Mouse (Mus musculus) cortical plate, adult 2 months (tissue): ENCODE measurements around the gene Vamp9.

Source experiments
- CTCF ChIP-seq: fragments of 200-500 bp; IDR thresholded peaks from 2 replicates; pipeline ENCODE4 v1.5.1; 2011; ENCODE audit warnings: mild to moderate bottlenecking, control low read depth, low read length; ENCODE audit not compliant: insufficient read depth; ENCODE audit errors: extremely low read depth
- POLR2A ChIP-seq: fragments of 200-500 bp; IDR thresholded peaks from 2 replicates; pipeline ENCODE4 v1.6.1; 2011; ENCODE audit warnings: mild to moderate bottlenecking, low read length, control low read depth; ENCODE audit not compliant: insufficient read depth; ENCODE audit errors: extremely low read depth

- no peak for TF ChIP-seq POLR2A
- TF ChIP-seq CTCF, result no peak
Measured at GRCm38 (mm10) chr5:99868923-99869322, 37.1 kb upstream of the Vamp9 start.
